Mouse (Mus musculus) MEL (cell line): ENCODE results near the gene Plxna4. TPM values are rescaled to one million over a fixed set of nuclear protein-coding genes. Genes with fewer than 3 reads are reported as not detected.

Source experiments
- DNase-seq: peaks from one replicate; pipeline ENCODE4 v3.0.0; 2011; ENCODE audit warnings: low read depth, low spot score
- H3K27ac ChIP-seq: 2 replicates; pipeline ENCODE4 v1.5.1; 2012; ENCODE audit warnings: low read depth, mild to moderate bottlenecking, control low read depth, low read length, moderate library complexity; ENCODE audit not compliant: control insufficient read depth
- H3K27me3 ChIP-seq, 2 experiments: fragments of 150-350 bp in 1 of 2; sonication (generic) in 1 of 2; 2 replicates each; pipeline ENCODE4 v1.6.1; 2012; ENCODE audit warnings: low read length in 2 of 2, mild to moderate bottlenecking in 2 of 2, improper control_type of control experiment in 1 of 2, moderate library complexity in 1 of 2; ENCODE audit not compliant: insufficient read depth in 2 of 2, control insufficient read depth in 1 of 2
- H3K36me3 ChIP-seq, 2 experiments: 2 replicates each; pipeline ENCODE4 v1.6.1; 2012 to 2014; ENCODE audit warnings: low read length in 2 of 2, improper control_type of control experiment in 1 of 2, inconsistent platforms in 1 of 2, mild to moderate bottlenecking in 1 of 2; ENCODE audit not compliant: insufficient read depth in 2 of 2, control insufficient read depth in 1 of 2
- H3K4me1 ChIP-seq, 2 experiments: fragments of 150-350 bp in 1 of 2; sonication (generic) in 1 of 2; 2 replicates each; pipeline ENCODE4 v1.6.1; 2012; ENCODE audit warnings: low read length in 2 of 2, improper control_type of control experiment in 1 of 2, mild to moderate bottlenecking in 1 of 2; ENCODE audit not compliant: insufficient read depth in 2 of 2, control insufficient read depth in 1 of 2
- H3K4me3 ChIP-seq, 2 experiments: fragments of 150-350 bp in 1 of 2; sonication (generic) in 1 of 2; 2 replicates each; pipeline ENCODE4 v1.5.1; 2012; ENCODE audit warnings: low read depth in 2 of 2, low read length in 2 of 2, mild to moderate bottlenecking in 2 of 2, moderate library complexity in 2 of 2, control low read depth in 1 of 2, improper control_type of control experiment in 1 of 2; ENCODE audit not compliant: control insufficient read depth in 1 of 2, insufficient read depth in 1 of 2
- H3K79me2 ChIP-seq: 2 replicates; pipeline ENCODE4 v1.6.1; 2012; ENCODE audit warnings: mild to moderate bottlenecking, low read length, moderate library complexity; ENCODE audit not compliant: control insufficient read depth, poor library complexity, insufficient read depth
- H3K9ac ChIP-seq: 2 replicates; pipeline ENCODE4 v1.6.1; 2012; ENCODE audit warnings: low read depth, mild to moderate bottlenecking, control low read depth, low read length, moderate library complexity; ENCODE audit not compliant: control insufficient read depth, poor library complexity, severe bottlenecking
- H3K9me3 ChIP-seq: fragments of 150-350 bp; sonication (generic); replicated peaks from 2 replicates; pipeline ENCODE4 v1.6.1; 2012; ENCODE audit warnings: mild to moderate bottlenecking, low read length, improper control_type of control experiment, moderate library complexity; ENCODE audit not compliant: insufficient read depth
- E2F4 ChIP-seq: IDR thresholded peaks from 2 replicates; pipeline ENCODE4 v1.6.1; 2011; ENCODE audit warnings: low read depth, low read length, improper control_type of control experiment, borderline replicate concordance
- ETS1 ChIP-seq: IDR thresholded peaks from 2 replicates; pipeline ENCODE4 v1.6.1; 2012; ENCODE audit warnings: low read depth, mild to moderate bottlenecking, inconsistent platforms, low read length, improper control_type of control experiment, moderate library complexity
- GABPA ChIP-seq: IDR thresholded peaks from 2 replicates; pipeline ENCODE4 v1.6.1; 2012; ENCODE audit warnings: low read depth, mild to moderate bottlenecking, inconsistent platforms, low read length, improper control_type of control experiment, moderate library complexity
- GATA1 ChIP-seq: IDR thresholded peaks from 2 replicates; pipeline ENCODE4 v1.6.1; 2011; ENCODE audit warnings: low read depth, low read length, improper control_type of control experiment
- HCFC1 ChIP-seq: IDR thresholded peaks from 2 replicates; pipeline ENCODE4 v1.6.1; 2012; ENCODE audit warnings: low read depth, mild to moderate bottlenecking, inconsistent platforms, low read length, improper control_type of control experiment, moderate library complexity
- KAT2A ChIP-seq: conservative IDR thresholded peaks from 2 replicates; pipeline ENCODE4 v1.6.1; 2012; ENCODE audit warnings: low read depth, low read length, improper control_type of control experiment, inconsistent platforms
- MAX ChIP-seq: IDR thresholded peaks from 2 replicates; pipeline ENCODE4 v1.6.1; 2011; ENCODE audit warnings: low read length, improper control_type of control experiment
- MYB ChIP-seq: IDR thresholded peaks from 2 replicates; pipeline ENCODE4 v1.6.1; 2011; ENCODE audit warnings: mild to moderate bottlenecking, low read depth, low read length, improper control_type of control experiment
- MYC ChIP-seq: IDR thresholded peaks from 2 replicates; pipeline ENCODE4 v1.6.1; 2011; ENCODE audit warnings: low read depth, mild to moderate bottlenecking, low read length, improper control_type of control experiment, moderate library complexity
- NELFE ChIP-seq: IDR thresholded peaks from 2 replicates; pipeline ENCODE4 v1.6.1; 2011; ENCODE audit warnings: low read depth, low read length, improper control_type of control experiment
- RCOR1 ChIP-seq: IDR thresholded peaks from 2 replicates; pipeline ENCODE4 v1.6.1; 2012; ENCODE audit warnings: low read depth, mild to moderate bottlenecking, inconsistent platforms, low read length, improper control_type of control experiment
- SIN3A ChIP-seq: IDR thresholded peaks from 2 replicates; pipeline ENCODE4 v1.6.1; 2012; ENCODE audit warnings: low read length, improper control_type of control experiment, inconsistent platforms
- TBP ChIP-seq: IDR thresholded peaks from 2 replicates; pipeline ENCODE4 v1.8.0; 2011; ENCODE audit warnings: low read depth, low read length, improper control_type of control experiment
- USF2 ChIP-seq, 2 experiments: IDR thresholded peaks; 2 replicates each; pipeline ENCODE4 v1.6.1; 2011 to 2012; ENCODE audit warnings: improper control_type of control experiment in 2 of 2, low read length in 2 of 2, borderline replicate concordance in 1 of 2, inconsistent platforms in 1 of 2, low read depth in 1 of 2, mild to moderate bottlenecking in 1 of 2; ENCODE audit not compliant: insufficient read depth in 1 of 2
- ZC3H11A ChIP-seq: IDR thresholded peaks from 2 replicates; pipeline ENCODE4 v1.6.1; 2012; ENCODE audit warnings: low read depth, mild to moderate bottlenecking, inconsistent platforms, low read length, improper control_type of control experiment
- ZMIZ1 ChIP-seq: IDR thresholded peaks from 2 replicates; pipeline ENCODE4 v1.6.1; 2012; ENCODE audit warnings: low read depth, mild to moderate bottlenecking, inconsistent platforms, low read length, improper control_type of control experiment, moderate library complexity
- polyA plus RNA-seq, 2 experiments: library from polyadenylated mRNA; stranded (reverse) in 1 of 2; unstranded in 1 of 2; fragments of >175 nt in 1 of 2; fragments of >200 nt in 1 of 2; gene quantifications; 2 replicates each; pipeline versions ENCODE4 v1.2.1 to v1.2.4; 2012; ENCODE audit warnings: low replicate concordance in 2 of 2, low read depth in 1 of 2; ENCODE audit not compliant: insufficient read length in 2 of 2, insufficient read depth in 1 of 2, missing spikeins in 1 of 2
- total RNA-seq: library from RNA; depleted of rRNA; stranded (reverse); fragments of 300-350 nt; gene quantifications from 2 replicates; pipeline ENCODE4 v1.2.3, GENCODE M21; 2012

Plxna4 gene
- total and polyA plus RNA-seq, 3 experiments = 0.01 TPM; not detected in 2

- Histone ChIP-seq H3K4me1 (no peaks in the 10 kb centered on the region), H3K79me2 (no peaks in the 10 kb centered on the region), H3K36me3 (no peaks in the 10 kb centered on the region), H3K27ac (no peak overlapping the region), H3K9me3 (no peaks in the 10 kb centered on the region), H3K4me3 (no peak overlapping the region), H3K27me3 (no peaks in the 10 kb centered on the region), H3K9ac (no peak overlapping the region)
- no peak for DNase-seq
- TF ChIP-seq E2F4 (no peak), MYC (no peak), ETS1 (no peak), ZC3H11A (no peak), HCFC1 (no peak), NELFE (no peak), GABPA (no peak), KAT2A (no peak), TBP (no peak), RCOR1 (no peak), ZMIZ1 (no peak), USF2 (IDR thresholded peaks at IDR 0.05; ENCODE audit: borderline replicate concordance in 1 of 2, insufficient read depth in 1 of 2, low read depth in 1 of 2, low read length in 2 of 2) (no peak), MYB (no peak), MAX (no peak), SIN3A (no peak)
These were observed 467.1 kb downstream of the Plxna4 start for GRCm38 (mm10) chr6:32120931-32121330.

GRCm38 (mm10) chr6:32109207-32109606, 478.8 kb downstream of the Plxna4 start:
- no peaks in the 10 kb centered on the region for H3K79me2 ChIP-seq
- H3K9ac ChIP-seq = no peak overlapping the region
- no peaks in the 10 kb centered on the region for H3K36me3 ChIP-seq
- no peaks in the 10 kb centered on the region for H3K27me3 ChIP-seq
- no peak overlapping the region for H3K4me3 ChIP-seq
- no peaks in the 10 kb centered on the region for H3K4me1 ChIP-seq
- TF ChIP-seq GATA1 = no peak
- DNase-seq = no peak
- no peak overlapping the region for H3K27ac ChIP-seq
- H3K9me3 ChIP-seq = no peaks in the 10 kb centered on the region
